28 mouse cellular contexts compared by ENCODE assay signal in genomic region chrX:163038767-163039166, GRCm38 (mm10).
DNase-seq lines count a peak whose midpoint lies in the region; ATAC-seq lines count a peak whose summit lies in the region.
"Had no signal": no experiment of that assay in that cellular context is flagged by ENCODE, and none has a peak within 500 bp of the region (broad histone marks: within the 10 kb centered on the region; RNA-seq: fewer than 3 reads in every experiment).

No protein-coding gene starts in this region.

- no peak overlapping the region for H3K4me3 ChIP-seq in neural tube, embryonic 11.5 days (ENCODE audit: low read depth, low read length)
- no peak overlapping the region for H3K4me3 ChIP-seq in forebrain, embryonic 11.5 days (ENCODE audit: low read depth, low read length)
- H3K4me3 ChIP-seq in forebrain, embryonic 16.5 days (replicated peaks; ENCODE audit: low read length), result no peak overlapping the region
- H3K4me3 ChIP-seq in hindbrain, embryonic 11.5 days (ENCODE audit: low read depth, low read length), result no peak overlapping the region
- H3K4me3 ChIP-seq: embryonic facial prominence, embryonic 12.5 days; heart, embryonic 10.5 days; heart, embryonic 15.5 days; hindbrain, embryonic 12.5 days; intestine, embryonic 15.5 days had no signal

- WGBS in neural tube, embryonic 11.5 days, result 51% methylated on average over 3 of the region's 3 CpGs
- WGBS in forebrain, embryonic 11.5 days, result 24% methylated on average over 3 of the region's 3 CpGs
- whole genome bisulfite sequencing in forebrain, embryonic 16.5 days, result 18% methylated on average over 3 of the region's 3 CpGs
- 52% methylated on average over 3 of the region's 3 CpGs for WGBS in hindbrain, embryonic 11.5 days

- H3K9ac ChIP-seq in neural tube, embryonic 11.5 days (ENCODE audit: low read length), result no peak overlapping the region
- H3K9ac ChIP-seq in forebrain, embryonic 11.5 days (ENCODE audit: low read length), result no peak overlapping the region
- no peak overlapping the region for H3K9ac ChIP-seq in forebrain, embryonic 16.5 days (replicated peaks; ENCODE audit: low read depth, low read length)
- no peak overlapping the region for H3K9ac ChIP-seq in hindbrain, embryonic 11.5 days (ENCODE audit: low read depth, low read length)
- H3K9ac ChIP-seq: embryonic facial prominence, embryonic 12.5 days; heart, embryonic 15.5 days; hindbrain, embryonic 12.5 days; intestine, embryonic 15.5 days; liver, embryonic 14.5 days had no signal

- no peak overlapping the region for H3K27ac ChIP-seq in neural tube, embryonic 11.5 days (ENCODE audit: low read depth, low read length)
- H3K27ac ChIP-seq in forebrain, embryonic 11.5 days (ENCODE audit: low read depth, low read length), result no peak overlapping the region
- H3K27ac ChIP-seq in forebrain, embryonic 16.5 days (ENCODE audit: low read length), result no peak overlapping the region
- no peak overlapping the region for H3K27ac ChIP-seq in hindbrain, embryonic 11.5 days (ENCODE audit: low read depth, low read length)
- H3K27ac ChIP-seq: embryonic facial prominence, embryonic 12.5 days; heart, embryonic 10.5 days; heart, embryonic 15.5 days; hindbrain, embryonic 12.5 days; hindbrain, postnatal 0 days; intestine, embryonic 15.5 days; liver, embryonic 14.5 days had no signal

- no peaks in the 10 kb centered on the region for H3K4me1 ChIP-seq in neural tube, embryonic 11.5 days (ENCODE audit: control insufficient read depth, insufficient read depth, low read length)
- no peaks in the 10 kb centered on the region for H3K4me1 ChIP-seq in forebrain, embryonic 11.5 days (replicated peaks; ENCODE audit: control insufficient read depth, insufficient read depth, low read length)
- no peaks in the 10 kb centered on the region for H3K4me1 ChIP-seq in forebrain, embryonic 16.5 days (replicated peaks; ENCODE audit: control insufficient read depth, insufficient read depth, low read length)
- no peaks in the 10 kb centered on the region for H3K4me1 ChIP-seq in hindbrain, embryonic 11.5 days (replicated peaks; ENCODE audit: control insufficient read depth, insufficient read depth, low read length)
- H3K4me1 ChIP-seq: embryonic facial prominence, embryonic 12.5 days; heart, embryonic 10.5 days; heart, embryonic 15.5 days; hindbrain, embryonic 12.5 days; intestine, embryonic 15.5 days had no signal

- no peak for DNase-seq in neural tube, embryonic 11.5 days (ENCODE audit: low spot score)
- DNase-seq in neural tube, embryonic 10.5 days (ENCODE audit: extremely low spot score, low spot score), result no peak
- peak; percentile 59 for DNase-seq in forebrain, embryonic 11.5 days (ENCODE audit: low spot score)
- DNase-seq in hindbrain, embryonic 11.5 days (ENCODE audit: low spot score), result no peak
- no peak for DNase-seq in layer of hippocampus, postnatal 25 days (ENCODE audit: extremely low spot score in 1 of 2, low spot score in 1 of 2)
- no peak for DNase-seq in adrenal gland, postnatal 10 days
- DNase-seq: cerebellum, adult 8-10 months; cerebellum, postnatal 25 days; embryo, embryonic 11 days; gastrocnemius, postnatal 10 days; kidney, adult 2 months; kidney, postnatal 36 days; layer of hippocampus, postnatal 36 days; liver; lung, adult 2 months; lung, postnatal 14 days; thymus, adult 2 months; thymus, postnatal 36 days had no signal

- peak; percentile 27; the same call in 1 of the 2 replicates for ATAC-seq in neural tube, embryonic 11.5 days (ENCODE audit: insufficient read depth, low FRiP score, low TSS enrichment)
- ATAC-seq in forebrain, embryonic 11.5 days (replicated peaks; ENCODE audit: low FRiP score), result peak; percentile 87
- peak; percentile 84 for ATAC-seq in forebrain, embryonic 16.5 days
- ATAC-seq in hindbrain, embryonic 11.5 days (ENCODE audit: low FRiP score), result no peak
- ATAC-seq: hindbrain, postnatal 0 days; intestine, embryonic 15.5 days; midbrain, embryonic 16.5 days; Patski had no signal

- H3K9me3 ChIP-seq in neural tube, embryonic 11.5 days (ENCODE audit: control insufficient read depth, low read length), result no peaks in the 10 kb centered on the region
- H3K9me3 ChIP-seq in forebrain, embryonic 11.5 days (ENCODE audit: control insufficient read depth, low read length), result no peaks in the 10 kb centered on the region
- H3K9me3 ChIP-seq in forebrain, embryonic 16.5 days (ENCODE audit: control insufficient read depth, low read length), result no peaks in the 10 kb centered on the region
- H3K9me3 ChIP-seq in hindbrain, embryonic 11.5 days (ENCODE audit: control insufficient read depth, low read length), result no peaks in the 10 kb centered on the region
- H3K9me3 ChIP-seq: embryonic facial prominence, embryonic 12.5 days; heart, embryonic 10.5 days; heart, embryonic 15.5 days; hindbrain, embryonic 12.5 days; intestine, embryonic 15.5 days had no signal

- H3K27me3 ChIP-seq in neural tube, embryonic 11.5 days (ENCODE audit: control insufficient read depth, insufficient read depth, low read length), result no peaks in the 10 kb centered on the region
- H3K27me3 ChIP-seq in forebrain, embryonic 11.5 days (ENCODE audit: control insufficient read depth, insufficient read depth, low read length), result peaks cover 17% of the 10 kb centered on the region
- H3K27me3 ChIP-seq in forebrain, embryonic 16.5 days (replicated peaks; ENCODE audit: control insufficient read depth, insufficient read depth, low read length), result peaks cover 2% of the 10 kb centered on the region; the same call in 1 of the 2 replicates
- H3K27me3 ChIP-seq in hindbrain, embryonic 11.5 days (ENCODE audit: control insufficient read depth, insufficient read depth, low read length), result peaks cover 2% of the 10 kb centered on the region; the same call in 1 of the 2 replicates
- H3K27me3 ChIP-seq: heart, embryonic 15.5 days; intestine, embryonic 15.5 days had no signal

- no peaks in the 10 kb centered on the region for H3K36me3 ChIP-seq in neural tube, embryonic 11.5 days (ENCODE audit: control insufficient read depth, insufficient read depth, low read length)
- H3K36me3 ChIP-seq in forebrain, embryonic 11.5 days (ENCODE audit: control insufficient read depth, insufficient read depth, low read length), result no peaks in the 10 kb centered on the region
- no peaks in the 10 kb centered on the region for H3K36me3 ChIP-seq in forebrain, embryonic 16.5 days (ENCODE audit: control insufficient read depth, insufficient read depth)
- no peaks in the 10 kb centered on the region for H3K36me3 ChIP-seq in hindbrain, embryonic 11.5 days (ENCODE audit: control insufficient read depth, insufficient read depth, low read length)
- H3K36me3 ChIP-seq: embryonic facial prominence, embryonic 12.5 days; heart, embryonic 10.5 days; heart, embryonic 15.5 days; hindbrain, embryonic 12.5 days; intestine, embryonic 15.5 days had no signal

- H3K4me2 ChIP-seq in neural tube, embryonic 11.5 days (ENCODE audit: low read depth), result no peak overlapping the region
- no peak overlapping the region for H3K4me2 ChIP-seq in forebrain, embryonic 11.5 days (ENCODE audit: low read depth, low read length, severe bottlenecking)
- H3K4me2 ChIP-seq in forebrain, embryonic 16.5 days (ENCODE audit: low read length), result no peak overlapping the region
- H3K4me2 ChIP-seq in hindbrain, embryonic 11.5 days (replicated peaks; ENCODE audit: low read depth, low read length), result no peak overlapping the region
- H3K4me2 ChIP-seq: embryonic facial prominence, embryonic 12.5 days; heart, embryonic 15.5 days; hindbrain, embryonic 12.5 days; intestine, embryonic 15.5 days had no signal
